In genomic region chr11:96973426-96973964, GRCm38 (mm10) we compare ENCODE assay signal across 10 mouse cellular contexts. TPM values are rescaled to one million over a fixed set of nuclear protein-coding genes. Genes with fewer than 3 reads are reported as not detected.
DNase-seq lines count a peak whose midpoint lies in the region; ATAC-seq and TF ChIP-seq lines count a peak whose summit lies in the region.
"Had no signal": no experiment of that assay in that cellular context is flagged by ENCODE, and none has a peak within 500 bp of the region (broad histone marks: within the 10 kb centered on the region; RNA-seq: fewer than 3 reads in every experiment).

No protein-coding gene starts in this region.

- no peak for TF ChIP-seq CTCF in thymus, adult 2 months (IDR thresholded peaks at IDR 0.05; ENCODE audit: borderline replicate concordance, control insufficient read depth, extremely low read depth, insufficient read depth, low read length, poor library complexity)

- H3K4me3 ChIP-seq in forebrain, embryonic 10.5 days: no peak overlapping the region
- H3K4me3 ChIP-seq in forebrain, embryonic 16.5 days (replicated peaks; ENCODE audit: low read length): no peak overlapping the region
- H3K4me3 ChIP-seq in liver, embryonic 13.5 days (replicated peaks): no peak overlapping the region
- H3K4me3 ChIP-seq in liver, embryonic 11.5 days (ENCODE audit: low read depth, low read length): no peak overlapping the region
- H3K4me3 ChIP-seq in embryonic facial prominence, embryonic 14.5 days (ENCODE audit: low read depth, low read length): no peak overlapping the region
- H3K4me3 ChIP-seq in myocyte: no peak overlapping the region
- no peak overlapping the region for H3K4me3 ChIP-seq in thymus, adult 2 months (ENCODE audit: control insufficient read depth, insufficient read depth, low read length)

- WGBS in forebrain, embryonic 10.5 days: 88% methylated on average over 5 of the region's 5 CpGs
- 82% methylated on average over 5 of the region's 5 CpGs for WGBS in forebrain, embryonic 16.5 days
- WGBS in liver, embryonic 13.5 days (ENCODE audit: insufficient replicate concordance): 85% methylated on average over 5 of the region's 5 CpGs
- 91% methylated on average over 5 of the region's 5 CpGs for WGBS in liver, embryonic 11.5 days
- 70% methylated on average over 5 of the region's 5 CpGs for WGBS in embryonic facial prominence, embryonic 14.5 days
- 96% methylated on average over 5 of the region's 5 CpGs for WGBS in thymus, adult 2 months

- H3K27ac ChIP-seq in forebrain, embryonic 10.5 days: peak overlapping the region; percentile 27; the same call in 1 of the 2 replicates
- no peak overlapping the region for H3K27ac ChIP-seq in forebrain, embryonic 16.5 days (ENCODE audit: low read length)
- peak overlapping the region; percentile 67 for H3K27ac ChIP-seq in liver, embryonic 13.5 days
- no peak overlapping the region for H3K27ac ChIP-seq in liver, embryonic 11.5 days (ENCODE audit: low read depth, low read length)
- peak overlapping the region; percentile 80 for H3K27ac ChIP-seq in embryonic facial prominence, embryonic 14.5 days (replicated peaks; ENCODE audit: low read depth, low read length)
- no peak overlapping the region for H3K27ac ChIP-seq in thymus, adult 2 months (ENCODE audit: control insufficient read depth, insufficient read depth, low read length)
- H3K27ac ChIP-seq: kidney, postnatal 0 days had no signal

- peaks cover 17% of the 10 kb centered on the region for H3K36me3 ChIP-seq in forebrain, embryonic 10.5 days (replicated peaks)
- H3K36me3 ChIP-seq in forebrain, embryonic 16.5 days (ENCODE audit: control insufficient read depth, insufficient read depth): no peaks in the 10 kb centered on the region
- H3K36me3 ChIP-seq in liver, embryonic 13.5 days: peaks cover 22% of the 10 kb centered on the region; the same call in 1 of the 2 replicates
- H3K36me3 ChIP-seq in liver, embryonic 11.5 days (ENCODE audit: control insufficient read depth, insufficient read depth, low read length): no peaks in the 10 kb centered on the region
- H3K36me3 ChIP-seq in embryonic facial prominence, embryonic 14.5 days (ENCODE audit: control insufficient read depth, insufficient read depth, low read length): no peaks in the 10 kb centered on the region
- H3K36me3 ChIP-seq in myocyte (ENCODE audit: control insufficient read depth, insufficient read depth): no peaks in the 10 kb centered on the region
- H3K36me3 ChIP-seq in thymus, adult 2 months (ENCODE audit: control insufficient read depth, insufficient read depth, low read length): no peaks in the 10 kb centered on the region

- H3K9ac ChIP-seq in forebrain, embryonic 16.5 days (replicated peaks; ENCODE audit: low read depth, low read length): no peak overlapping the region; the same call in 1 of the 2 replicates
- no peak overlapping the region for H3K9ac ChIP-seq in liver, embryonic 13.5 days
- H3K9ac ChIP-seq in liver, embryonic 11.5 days (ENCODE audit: low read depth, low read length): no peak overlapping the region
- H3K9ac ChIP-seq in embryonic facial prominence, embryonic 14.5 days (ENCODE audit: low read depth, low read length): no peak overlapping the region

- H3K79me2 ChIP-seq in myocyte (ENCODE audit: control insufficient read depth, insufficient read depth): peaks cover 56% of the 10 kb centered on the region

- ATAC-seq in forebrain, embryonic 16.5 days: no peak
- ATAC-seq in liver, embryonic 13.5 days (ENCODE audit: low read depth): no peak
- ATAC-seq in liver, embryonic 11.5 days (replicated peaks; ENCODE audit: low FRiP score): no peak
- ATAC-seq in embryonic facial prominence, embryonic 14.5 days (ENCODE audit: low read depth): no peak
- ATAC-seq in erythroid progenitor cell, adult 5-6 weeks (replicated peaks; ENCODE audit: low FRiP score, poor library complexity, severe bottlenecking): no peak

- DNase-seq in forebrain, embryonic 10.5 days (ENCODE audit: extremely low spot score, low spot score): no peak
- DNase-seq in liver, embryonic 13.5 days: no peak
- DNase-seq in liver, embryonic 11.5 days (ENCODE audit: low spot score): no peak
- no peak for DNase-seq in embryonic facial prominence, embryonic 14.5 days (ENCODE audit: low spot score)
- no peak for DNase-seq in thymus, adult 2 months
- DNase-seq: lung, postnatal 4 days had no signal

- H3K4me1 ChIP-seq in forebrain, embryonic 10.5 days: peaks cover 48% of the 10 kb centered on the region
- peaks cover 19% of the 10 kb centered on the region for H3K4me1 ChIP-seq in forebrain, embryonic 16.5 days (replicated peaks; ENCODE audit: control insufficient read depth, insufficient read depth, low read length)
- peaks cover 84% of the 10 kb centered on the region for H3K4me1 ChIP-seq in liver, embryonic 13.5 days (replicated peaks)
- peaks cover 48% of the 10 kb centered on the region for H3K4me1 ChIP-seq in liver, embryonic 11.5 days (replicated peaks; ENCODE audit: control insufficient read depth, insufficient read depth, low read length)
- H3K4me1 ChIP-seq in embryonic facial prominence, embryonic 14.5 days (ENCODE audit: control insufficient read depth, insufficient read depth, low read length): peaks cover 58% of the 10 kb centered on the region
- peaks cover 20% of the 10 kb centered on the region for H3K4me1 ChIP-seq in thymus, adult 2 months (replicated peaks; ENCODE audit: control insufficient read depth, insufficient read depth, low read length)

- H3K27me3 ChIP-seq in forebrain, embryonic 10.5 days (ENCODE audit: poor library complexity, severe bottlenecking): no peaks in the 10 kb centered on the region
- no peaks in the 10 kb centered on the region for H3K27me3 ChIP-seq in forebrain, embryonic 16.5 days (replicated peaks; ENCODE audit: control insufficient read depth, insufficient read depth, low read length)
- H3K27me3 ChIP-seq in liver, embryonic 13.5 days: no peaks in the 10 kb centered on the region
- H3K27me3 ChIP-seq in liver, embryonic 11.5 days (replicated peaks; ENCODE audit: control insufficient read depth, insufficient read depth, low read length): no peaks in the 10 kb centered on the region
- H3K27me3 ChIP-seq in embryonic facial prominence, embryonic 14.5 days (replicated peaks; ENCODE audit: control insufficient read depth, insufficient read depth, low read length): no peaks in the 10 kb centered on the region
- H3K27me3 ChIP-seq in myocyte (ENCODE audit: control insufficient read depth, insufficient read depth, insufficient read length): no peaks in the 10 kb centered on the region
- H3K27me3 ChIP-seq in thymus, adult 2 months (ENCODE audit: control insufficient read depth, insufficient read depth, low read length): no peaks in the 10 kb centered on the region

- no peak for TF ChIP-seq POLR2A in myocyte (IDR thresholded peaks at IDR 0.05; ENCODE audit: insufficient read length, low read depth)
- TF ChIP-seq POLR2A in thymus, adult 2 months (IDR thresholded peaks at IDR 0.05; ENCODE audit: control insufficient read depth, extremely low read depth, insufficient read depth, low read length, poor library complexity): no peak

- H3ac ChIP-seq in myocyte (ENCODE audit: control insufficient read depth, insufficient read length): no peak overlapping the region

- H3K9me3 ChIP-seq in forebrain, embryonic 10.5 days: no peaks in the 10 kb centered on the region
- H3K9me3 ChIP-seq in forebrain, embryonic 16.5 days (ENCODE audit: control insufficient read depth, low read length): no peaks in the 10 kb centered on the region
- no peaks in the 10 kb centered on the region for H3K9me3 ChIP-seq in liver, embryonic 13.5 days (replicated peaks)
- no peaks in the 10 kb centered on the region for H3K9me3 ChIP-seq in liver, embryonic 11.5 days (ENCODE audit: control insufficient read depth, low read length)
- no peaks in the 10 kb centered on the region for H3K9me3 ChIP-seq in embryonic facial prominence, embryonic 14.5 days (ENCODE audit: control insufficient read depth, low read length)

- no peak overlapping the region for H3K4me2 ChIP-seq in forebrain, embryonic 16.5 days (ENCODE audit: low read length)
- H3K4me2 ChIP-seq in liver, embryonic 13.5 days: no peak overlapping the region
- no peak overlapping the region for H3K4me2 ChIP-seq in liver, embryonic 11.5 days
- 0 out of 2 replicates have a peak overlapping the region, but pooled peaks have one; percentile 2 for H3K4me2 ChIP-seq in embryonic facial prominence, embryonic 14.5 days (ENCODE audit: low read depth, low read length)
- peak overlapping the region; percentile 43 for H3K4me2 ChIP-seq in myocyte (ENCODE audit: low read depth)

RNA-seq across cellular contexts. Expression of gene Sp2, which starts 9.3 kb away (rescaled TPM):
- 29.7 and 30.9 TPM in 2 replicates for polyA plus RNA-seq in forebrain, embryonic 10.5 days (2016; fragmentation: Nextera tagmentation; extraction: Ambion mirVana)
- polyA plus RNA-seq in forebrain, embryonic 16.5 days (2015; fragmentation: Nextera tagmentation; extraction: Ambion mirVana): 16.2 and 16.3 TPM in 2 replicates
- 13.0 and 15.3 TPM in 2 replicates for polyA plus RNA-seq in liver, embryonic 13.5 days (2015; fragmentation: Nextera tagmentation; extraction: Ambion mirVana)
- 18.3 and 18.9 TPM in 2 replicates for polyA plus RNA-seq in liver, embryonic 11.5 days (2014; fragmentation: Nextera tagmentation; extraction: Ambion mirVana)
- 15.2 and 16.2 TPM in 2 replicates for polyA plus RNA-seq in embryonic facial prominence, embryonic 14.5 days (2014; fragmentation: Nextera tagmentation; extraction: Ambion mirVana)
- polyA plus RNA-seq in myocyte (2012; fragmentation: generic; extraction: Trizol): 11.5 TPM
- total RNA-seq in erythroid progenitor cell, adult 5-6 weeks (2015; ENCODE audit: low replicate concordance): 52.4 and 62.0 TPM in 2 replicates
- total RNA-seq in erythroid progenitor cell, adult 5-6 weeks (2017; ENCODE audit: low replicate concordance): 13.1 and 27.8 TPM in 2 replicates
- 46.6 and 63.0 TPM in 2 replicates for polyA plus RNA-seq in thymus, adult 2 months (2012; rRNA removed)

RNA-seq across cellular contexts. Expression of gene Pnpo, which starts 29.7 kb away (rescaled TPM):
- 36.8 and 40.7 TPM in 2 replicates for polyA plus RNA-seq in forebrain, embryonic 10.5 days (2016; fragmentation: Nextera tagmentation; extraction: Ambion mirVana)
- 21.7 and 22.8 TPM in 2 replicates for polyA plus RNA-seq in forebrain, embryonic 16.5 days (2015; fragmentation: Nextera tagmentation; extraction: Ambion mirVana)
- polyA plus RNA-seq in liver, embryonic 13.5 days (2015; fragmentation: Nextera tagmentation; extraction: Ambion mirVana): 652 and 660 TPM in 2 replicates
- 206 and 226 TPM in 2 replicates for polyA plus RNA-seq in liver, embryonic 11.5 days (2014; fragmentation: Nextera tagmentation; extraction: Ambion mirVana)
- 26.8 and 27.4 TPM in 2 replicates for polyA plus RNA-seq in embryonic facial prominence, embryonic 14.5 days (2014; fragmentation: Nextera tagmentation; extraction: Ambion mirVana)
- 7.5 TPM for polyA plus RNA-seq in myocyte (2012; fragmentation: generic; extraction: Trizol)
- 57.0 and 70.6 TPM in 2 replicates for total RNA-seq in erythroid progenitor cell, adult 5-6 weeks (2015; ENCODE audit: low replicate concordance)
- total RNA-seq in erythroid progenitor cell, adult 5-6 weeks (2017; ENCODE audit: low replicate concordance): 74.7 and 92.1 TPM in 2 replicates
- polyA plus RNA-seq in thymus, adult 2 months (2012; rRNA removed): 22.5 and 25.7 TPM in 2 replicates

RNA-seq across cellular contexts. Expression of gene Sp6, which starts 39.7 kb away (rescaled TPM):
- 1.8 and 2.1 TPM in 2 replicates for polyA plus RNA-seq in forebrain, embryonic 10.5 days (2016; fragmentation: Nextera tagmentation; extraction: Ambion mirVana)
- 0.29 and 0.68 TPM in 2 replicates for polyA plus RNA-seq in forebrain, embryonic 16.5 days (2015; fragmentation: Nextera tagmentation; extraction: Ambion mirVana)
- polyA plus RNA-seq in liver, embryonic 13.5 days (2015; fragmentation: Nextera tagmentation; extraction: Ambion mirVana): 0.05 and 0.08 TPM in 2 replicates
- polyA plus RNA-seq in liver, embryonic 11.5 days (2014; fragmentation: Nextera tagmentation; extraction: Ambion mirVana): 0.17 TPM in 1 of 2 replicates, not detected in the other
- polyA plus RNA-seq in embryonic facial prominence, embryonic 14.5 days (2014; fragmentation: Nextera tagmentation; extraction: Ambion mirVana): 2.1 and 2.9 TPM in 2 replicates
- 6.0 TPM for polyA plus RNA-seq in myocyte (2012; fragmentation: generic; extraction: Trizol)
- total RNA-seq in erythroid progenitor cell, adult 5-6 weeks (2015; ENCODE audit: low replicate concordance): not detected in 2 replicates
- total RNA-seq in erythroid progenitor cell, adult 5-6 weeks (2017; ENCODE audit: low replicate concordance): not detected in 2 replicates
- polyA plus RNA-seq in thymus, adult 2 months (2012; rRNA removed): 5.6 TPM in 2 replicates

RNA-seq across cellular contexts. Expression of gene Prr15l, which starts 45.6 kb away (rescaled TPM):
- 0.36 and 0.40 TPM in 2 replicates for polyA plus RNA-seq in forebrain, embryonic 10.5 days (2016; fragmentation: Nextera tagmentation; extraction: Ambion mirVana)
- polyA plus RNA-seq in forebrain, embryonic 16.5 days (2015; fragmentation: Nextera tagmentation; extraction: Ambion mirVana): 0.19 and 0.27 TPM in 2 replicates
- polyA plus RNA-seq in liver, embryonic 13.5 days (2015; fragmentation: Nextera tagmentation; extraction: Ambion mirVana): 4.4 and 5.2 TPM in 2 replicates
- polyA plus RNA-seq in liver, embryonic 11.5 days (2014; fragmentation: Nextera tagmentation; extraction: Ambion mirVana): 1.8 and 2.2 TPM in 2 replicates
- 3.1 and 4.7 TPM in 2 replicates for polyA plus RNA-seq in embryonic facial prominence, embryonic 14.5 days (2014; fragmentation: Nextera tagmentation; extraction: Ambion mirVana)
- 0.07 TPM for polyA plus RNA-seq in myocyte (2012; fragmentation: generic; extraction: Trizol)
- not detected in 2 replicates for total RNA-seq in erythroid progenitor cell, adult 5-6 weeks (2015; ENCODE audit: low replicate concordance)
- 0.26 TPM in 1 of 2 replicates, not detected in the other for total RNA-seq in erythroid progenitor cell, adult 5-6 weeks (2017; ENCODE audit: low replicate concordance)
- 0.98 and 1.3 TPM in 2 replicates for polyA plus RNA-seq in thymus, adult 2 months (2012; rRNA removed)

RNA-seq across cellular contexts. Expression of gene Scrn2, which starts 56.2 kb away (rescaled TPM):
- polyA plus RNA-seq in forebrain, embryonic 10.5 days (2016; fragmentation: Nextera tagmentation; extraction: Ambion mirVana): 44.1 and 44.6 TPM in 2 replicates
- polyA plus RNA-seq in forebrain, embryonic 16.5 days (2015; fragmentation: Nextera tagmentation; extraction: Ambion mirVana): 14.4 and 16.2 TPM in 2 replicates
- 10.0 and 11.2 TPM in 2 replicates for polyA plus RNA-seq in liver, embryonic 13.5 days (2015; fragmentation: Nextera tagmentation; extraction: Ambion mirVana)
- polyA plus RNA-seq in liver, embryonic 11.5 days (2014; fragmentation: Nextera tagmentation; extraction: Ambion mirVana): 16.4 and 17.6 TPM in 2 replicates
- 14.7 and 16.1 TPM in 2 replicates for polyA plus RNA-seq in embryonic facial prominence, embryonic 14.5 days (2014; fragmentation: Nextera tagmentation; extraction: Ambion mirVana)
- 22.4 TPM for polyA plus RNA-seq in myocyte (2012; fragmentation: generic; extraction: Trizol)
- total RNA-seq in erythroid progenitor cell, adult 5-6 weeks (2015; ENCODE audit: low replicate concordance): not detected in 2 replicates
- total RNA-seq in erythroid progenitor cell, adult 5-6 weeks (2017; ENCODE audit: low replicate concordance): not detected in 2 replicates
- polyA plus RNA-seq in thymus, adult 2 months (2012; rRNA removed): 18.6 and 20.5 TPM in 2 replicates

Comparison
In these comparisons a context has a peak if more than half of its experiments do, and no peak if none do; other contexts are left out.
1. H3K27ac ChIP-seq: peak in forebrain, embryonic 10.5 days (single experiment), liver, embryonic 13.5 days (single experiment) and embryonic facial prominence, embryonic 14.5 days (single experiment); none in forebrain, embryonic 16.5 days (single experiment), liver, embryonic 11.5 days (single experiment) and thymus, adult 2 months (single experiment).
2. H3K4me2 ChIP-seq: peak in embryonic facial prominence, embryonic 14.5 days (single experiment) and myocyte (single experiment); none in forebrain, embryonic 16.5 days (single experiment), liver, embryonic 13.5 days (single experiment) and liver, embryonic 11.5 days (single experiment).